Mouse (Mus musculus) lung, embryonic 15.5 days (tissue): ENCODE measurements around the gene Nav2. TPM values are rescaled to one million over a fixed set of nuclear protein-coding genes. Genes with fewer than 3 reads are reported as not detected.

Source experiments
- ATAC-seq: fragments of 200-750 bp; cut with Nextera tagmentation; 2 replicates; pipeline ENCODE4 v1.8.0; 2017; ENCODE audit warnings: moderate number of reproducible peaks, borderline replicate concordance; ENCODE audit not compliant: low FRiP score, low TSS enrichment; ENCODE audit errors: extremely low read depth
- H3K27ac ChIP-seq: fragments of 300-500 bp; sonication (generic); 2 replicates; pipeline ENCODE4 v1.5.1; 2015; ENCODE audit warnings: moderate library complexity, mild to moderate bottlenecking, inconsistent platforms
- H3K27me3 ChIP-seq: fragments of 300-500 bp; sonication (generic); 2 replicates; pipeline ENCODE4 v1.6.1; 2015; ENCODE audit warnings: inconsistent platforms
- H3K36me3 ChIP-seq: fragments of 300-500 bp; sonication (generic); 2 replicates; pipeline ENCODE4 v1.6.1; 2015; ENCODE audit warnings: inconsistent platforms
- H3K4me1 ChIP-seq: fragments of 300-500 bp; sonication (generic); 2 replicates; pipeline ENCODE4 v1.6.1; 2015; ENCODE audit warnings: inconsistent platforms
- H3K4me2 ChIP-seq: fragments of 300-500 bp; sonication (generic); 2 replicates; pipeline ENCODE4 v1.6.1; 2015; ENCODE audit warnings: inconsistent platforms, mild to moderate bottlenecking, moderate library complexity
- H3K4me3 ChIP-seq: fragments of 300-500 bp; sonication (generic); 2 replicates; pipeline ENCODE4 v1.5.1; 2015; ENCODE audit warnings: mild to moderate bottlenecking, inconsistent platforms
- H3K9ac ChIP-seq: fragments of 300-500 bp; sonication (generic); 2 replicates; pipeline ENCODE4 v1.6.1; 2015; ENCODE audit warnings: inconsistent platforms
- H3K9me3 ChIP-seq: fragments of 300-500 bp; sonication (generic); 2 replicates; pipeline ENCODE4 v1.6.1; 2016; ENCODE audit warnings: inconsistent platforms
- WGBS: fragments of 180-500 bp; shearing (Covaris S2); methylation state at CpG from one replicate; pipeline ENCODE4 v1.1.7; 2015; 5-methylcytosine and 5-hydroxymethylcytosine counted together
- polyA plus RNA-seq: library from polyadenylated mRNA; unstranded; fragments of >200 nt; fragmentation: Nextera tagmentation; extraction: Ambion mirVana; gene quantifications from 2 replicates; pipeline ENCODE4 v1.2.1, GENCODE M21; 2015

The Nav2 gene
- polyA plus RNA-seq, 1 experiment from 2014 or later, result 27.6 TPM

GRCm38 (mm10) chr7:49183696-49184095 is 275.2 kb downstream of the Nav2 start:
- Histone ChIP-seq H3K27me3 (no peaks in the 10 kb centered on the region), H3K4me2 (no peak overlapping the region), H3K4me3 (no peak overlapping the region), H3K9ac (no peak overlapping the region), H3K9me3 (no peaks in the 10 kb centered on the region), H3K36me3 (no peaks in the 10 kb centered on the region), H3K4me1 (peaks cover 26% of the 10 kb centered on the region), H3K27ac (no peak overlapping the region)
- ATAC-seq, result no peak
- 72% methylated on average over 5 of the region's 5 CpGs for WGBS

DNA sequence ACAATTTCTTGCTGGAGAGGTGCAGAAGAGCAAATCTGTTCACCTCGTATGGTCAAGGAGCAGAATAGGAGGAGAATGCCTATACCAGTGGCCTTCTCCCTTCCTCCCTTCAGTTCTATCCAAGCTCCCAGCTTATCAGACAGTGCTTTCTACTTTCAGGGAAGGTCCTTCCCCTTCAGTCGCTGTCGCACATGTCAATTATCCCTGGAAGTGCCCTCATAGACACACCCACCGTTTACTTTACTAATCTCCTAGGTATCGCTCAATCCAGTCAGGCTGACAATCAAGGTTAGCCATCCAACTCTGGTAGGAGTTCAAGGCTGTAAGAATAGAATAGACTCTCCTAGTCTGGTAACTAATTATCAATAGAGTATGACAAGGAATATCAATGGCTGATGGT is 277.5 kb downstream of the Nav2 start:
- Histone ChIP-seq H3K4me1 (peaks cover 31% of the 10 kb centered on the region), H3K4me3 (no peak overlapping the region), H3K9me3 (no peaks in the 10 kb centered on the region), H3K4me2 (no peak overlapping the region), H3K27me3 (no peaks in the 10 kb centered on the region), H3K27ac (no peak overlapping the region), H3K9ac (no peak overlapping the region), H3K36me3 (no peaks in the 10 kb centered on the region)
- ATAC-seq, result no peak
- WGBS, result 52% methylated on average over 5 of the region's 5 CpGs

DNA sequence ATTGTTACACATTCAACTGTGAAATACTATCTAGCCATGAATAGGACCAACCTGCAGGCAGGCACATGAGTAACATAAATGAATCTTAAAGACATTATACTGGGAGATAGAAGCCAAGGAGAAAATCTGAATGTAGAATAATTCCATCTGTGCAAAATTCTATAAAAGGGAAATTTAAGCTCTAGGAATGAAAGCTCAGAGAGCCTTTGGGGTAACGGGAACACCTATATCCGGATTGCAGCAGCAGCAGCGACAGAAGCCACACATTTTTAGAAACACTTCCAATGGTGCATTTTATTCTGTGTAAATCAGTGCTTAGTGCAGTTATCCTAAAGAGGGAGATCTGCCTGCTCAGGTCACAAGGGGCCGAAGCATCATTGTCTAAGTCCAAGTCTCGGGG is 280.8 kb downstream of the Nav2 start:
- no peak for ATAC-seq
- H3K9ac ChIP-seq, result no peak overlapping the region
- no peaks in the 10 kb centered on the region for H3K36me3 ChIP-seq
- 85% methylated on average over 5 of the region's 5 CpGs for WGBS
- peaks cover 31% of the 10 kb centered on the region for H3K4me1 ChIP-seq
- no peak overlapping the region for H3K27ac ChIP-seq
- no peaks in the 10 kb centered on the region for H3K9me3 ChIP-seq
- no peak overlapping the region for H3K4me2 ChIP-seq
- H3K4me3 ChIP-seq, result no peak overlapping the region
- no peaks in the 10 kb centered on the region for H3K27me3 ChIP-seq

- Histone ChIP-seq H3K27me3 (no peaks in the 10 kb centered on the region), H3K36me3 (no peaks in the 10 kb centered on the region), H3K4me1 (peaks cover 28% of the 10 kb centered on the region), H3K4me2 (no peak overlapping the region), H3K27ac (peak overlapping the region; percentile 58), H3K4me3 (no peak overlapping the region), H3K9ac (no peak overlapping the region), H3K9me3 (no peaks in the 10 kb centered on the region)
- ATAC-seq, result no peak
- WGBS, result 57% methylated on average over 4 of the region's 4 CpGs
Observed at GRCm38 (mm10) chr7:49190231-49190985, 281.9 kb downstream of the Nav2 start.

- Histone ChIP-seq H3K27ac (peak overlapping the region; percentile 58), H3K36me3 (no peaks in the 10 kb centered on the region), H3K4me2 (no peak overlapping the region), H3K4me3 (no peak overlapping the region), H3K9ac (no peak overlapping the region), H3K9me3 (no peaks in the 10 kb centered on the region), H3K27me3 (no peaks in the 10 kb centered on the region), H3K4me1 (peaks cover 35% of the 10 kb centered on the region)
- WGBS, result 36% methylated on average over 7 of the region's 7 CpGs
- ATAC-seq, result no peak
Observed at GRCm38 (mm10) chr7:49191081-49191678, 282.7 kb downstream of the Nav2 start.

- H3K36me3 ChIP-seq, result no peaks in the 10 kb centered on the region
- H3K4me2 ChIP-seq, result no peak overlapping the region
- no peak for ATAC-seq
- 74% methylated on average over 2 of the region's 2 CpGs for WGBS
- no peak overlapping the region for H3K9ac ChIP-seq
- H3K4me3 ChIP-seq, result no peak overlapping the region
- no peaks in the 10 kb centered on the region for H3K27me3 ChIP-seq
- no peaks in the 10 kb centered on the region for H3K9me3 ChIP-seq
- H3K27ac ChIP-seq, result no peak overlapping the region
- peaks cover 32% of the 10 kb centered on the region for H3K4me1 ChIP-seq
Observed at GRCm38 (mm10) chr7:49192061-49192695, 283.7 kb downstream of the Nav2 start.

DNA sequence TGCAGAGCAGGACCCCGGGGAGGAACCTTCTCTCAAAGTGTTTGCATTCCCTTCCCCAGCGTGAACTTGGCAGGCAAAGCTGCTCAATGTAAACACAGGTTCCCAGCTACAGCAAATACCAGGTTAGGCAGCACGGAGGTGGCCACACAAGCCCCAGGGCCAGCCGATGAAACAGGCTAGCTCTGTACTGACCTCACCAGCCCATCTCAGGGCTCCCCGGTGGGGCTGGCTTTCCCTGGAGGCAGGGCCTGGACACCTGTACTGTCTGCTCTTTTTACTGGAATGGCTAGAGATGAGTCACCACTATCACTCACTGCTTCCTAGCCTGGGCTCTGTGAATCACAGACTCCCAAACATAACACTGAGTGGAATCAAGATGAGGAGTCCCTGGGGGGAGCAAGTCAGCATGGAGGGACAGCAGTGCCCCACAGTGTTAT is 287.2 kb downstream of the Nav2 start:
- Histone ChIP-seq H3K4me2 (no peak overlapping the region), H3K36me3 (no peaks in the 10 kb centered on the region), H3K27me3 (no peaks in the 10 kb centered on the region), H3K27ac (peak overlapping the region; percentile 89), H3K9me3 (no peaks in the 10 kb centered on the region), H3K4me3 (no peak overlapping the region), H3K9ac (no peak overlapping the region), H3K4me1 (peaks cover 24% of the 10 kb centered on the region)
- WGBS, result 7% methylated on average over 5 of the region's 5 CpGs
- ATAC-seq, result peak; percentile 88

GRCm38 (mm10) chr7:49199366-49199765 is 290.9 kb downstream of the Nav2 start:
- Histone ChIP-seq H3K4me2 (no peak overlapping the region), H3K4me3 (no peak overlapping the region), H3K4me1 (peaks cover 13% of the 10 kb centered on the region), H3K27ac (no peak overlapping the region), H3K9ac (no peak overlapping the region), H3K27me3 (no peaks in the 10 kb centered on the region), H3K36me3 (no peaks in the 10 kb centered on the region), H3K9me3 (no peaks in the 10 kb centered on the region)
- ATAC-seq, result no peak
- WGBS, result 30% methylated on average over 6 of the region's 6 CpGs

- H3K4me3 ChIP-seq, result no peak overlapping the region
- 80% methylated on average over 6 of the region's 6 CpGs for WGBS
- H3K9me3 ChIP-seq, result no peaks in the 10 kb centered on the region
- ATAC-seq, result no peak
- H3K27ac ChIP-seq, result no peak overlapping the region
- H3K4me1 ChIP-seq, result peaks cover 8% of the 10 kb centered on the region
- no peaks in the 10 kb centered on the region for H3K36me3 ChIP-seq
- H3K27me3 ChIP-seq, result no peaks in the 10 kb centered on the region
- no peak overlapping the region for H3K4me2 ChIP-seq
- H3K9ac ChIP-seq, result no peak overlapping the region
Observed at GRCm38 (mm10) chr7:49200270-49200669, 291.8 kb downstream of the Nav2 start.

GRCm38 (mm10) chr7:49202971-49203370 is 294.5 kb downstream of the Nav2 start:
- H3K36me3 ChIP-seq, result no peaks in the 10 kb centered on the region
- H3K4me2 ChIP-seq, result no peak overlapping the region
- no peak overlapping the region for H3K4me3 ChIP-seq
- no peak overlapping the region for H3K27ac ChIP-seq
- H3K9ac ChIP-seq, result no peak overlapping the region
- WGBS, result 42% methylated on average over 4 of the region's 4 CpGs
- H3K4me1 ChIP-seq, result no peaks in the 10 kb centered on the region
- H3K9me3 ChIP-seq, result no peaks in the 10 kb centered on the region
- ATAC-seq, result no peak
- H3K27me3 ChIP-seq, result no peaks in the 10 kb centered on the region

DNA sequence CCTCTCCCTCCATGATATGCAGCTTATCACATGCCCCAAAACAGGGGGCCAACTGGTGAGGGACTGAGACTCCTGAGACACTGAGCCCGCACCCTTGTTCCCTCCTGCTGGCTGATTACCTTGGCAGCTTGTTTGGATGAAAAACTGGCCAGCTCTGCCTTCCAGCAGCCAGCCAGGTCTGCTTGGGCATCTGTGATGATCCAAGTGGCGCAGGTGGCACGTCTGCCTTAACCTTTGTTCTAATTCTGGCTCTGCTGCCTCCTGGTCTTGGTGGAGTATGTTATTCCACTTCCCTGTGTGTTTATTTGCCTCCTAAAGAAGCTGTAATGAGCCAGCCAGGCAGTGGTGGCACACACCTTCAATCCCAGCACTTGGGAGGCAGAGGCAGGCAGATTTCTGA is 296.3 kb downstream of the Nav2 start:
- H3K36me3 ChIP-seq, result no peaks in the 10 kb centered on the region
- no peak overlapping the region for H3K27ac ChIP-seq
- ATAC-seq, result no peak
- no peaks in the 10 kb centered on the region for H3K9me3 ChIP-seq
- no peak overlapping the region for H3K4me3 ChIP-seq
- no peak overlapping the region for H3K4me2 ChIP-seq
- no peaks in the 10 kb centered on the region for H3K27me3 ChIP-seq
- WGBS, result 74% methylated on average over 3 of the region's 3 CpGs
- H3K9ac ChIP-seq, result no peak overlapping the region
- H3K4me1 ChIP-seq, result no peaks in the 10 kb centered on the region

- H3K36me3 ChIP-seq, result no peaks in the 10 kb centered on the region
- H3K9me3 ChIP-seq, result no peaks in the 10 kb centered on the region
- H3K27ac ChIP-seq, result no peak overlapping the region
- no peak overlapping the region for H3K4me3 ChIP-seq
- no peak overlapping the region for H3K9ac ChIP-seq
- 78% methylated on average over 1 of the region's 1 CpGs for WGBS
- H3K4me1 ChIP-seq, result no peaks in the 10 kb centered on the region
- no peak for ATAC-seq
- no peaks in the 10 kb centered on the region for H3K27me3 ChIP-seq
- no peak overlapping the region for H3K4me2 ChIP-seq
Observed at GRCm38 (mm10) chr7:49205551-49205950, 297.0 kb downstream of the Nav2 start.
